Mouse (Mus musculus): Measurements from ENCODE around the gene Ptger1. TPM values are rescaled to one million over a fixed set of nuclear protein-coding genes. Genes with fewer than 3 reads are reported as not detected.

The Ptger1 gene
- polyA plus RNA-seq (2014; fragmentation: Nextera tagmentation; extraction: Ambion mirVana) = 0.34 and 1.1 TPM in 2 replicates

DNA sequence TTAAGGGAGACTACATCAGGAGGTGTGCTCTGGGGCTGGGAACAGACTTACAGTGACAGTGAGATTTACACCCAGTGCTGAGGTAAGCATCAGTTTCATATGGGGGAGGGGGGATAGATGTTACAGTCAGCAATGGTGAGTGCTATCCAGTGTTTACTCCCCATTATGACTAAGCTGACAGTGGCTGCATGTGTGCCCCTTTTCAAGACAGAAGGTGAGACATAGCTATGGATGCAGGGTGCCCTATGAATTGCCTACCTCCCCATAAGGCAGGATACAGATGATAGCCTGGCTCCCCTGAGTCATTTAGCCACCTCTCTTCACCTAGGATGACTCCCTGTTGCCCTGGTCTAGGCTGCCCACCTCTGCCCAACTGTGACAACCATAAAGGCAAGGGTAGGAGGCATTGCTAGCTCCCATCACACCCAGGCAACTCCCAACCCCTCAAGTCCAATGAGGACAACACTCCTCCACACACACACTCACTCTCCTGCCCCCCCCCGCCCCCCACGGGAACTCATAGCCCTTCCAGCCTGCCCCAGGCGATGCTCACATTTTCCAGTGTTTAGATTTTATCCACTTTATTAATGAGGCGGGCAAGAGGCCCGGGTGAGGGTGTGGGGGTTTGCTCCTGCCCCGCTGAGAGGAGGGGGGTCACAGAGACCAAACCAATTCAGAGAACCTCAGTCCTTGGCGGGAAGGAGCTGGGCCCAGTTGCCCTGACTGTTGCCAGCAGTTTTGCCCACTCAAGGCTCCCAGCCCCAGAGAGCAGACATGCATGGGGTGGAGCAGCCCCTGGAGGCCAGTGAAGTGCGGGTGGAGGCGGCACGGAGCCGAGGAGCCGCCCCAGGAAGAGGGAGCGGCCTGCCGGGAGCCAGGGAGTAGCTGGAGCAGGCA is at the start of gene Ptger1:
Gene Ptger1, plus strand, starts transcription at position 710 of the 897 bp plus-strand sequence.
- no peaks in the 10 kb centered on the region for H3K9me3 ChIP-seq (ENCODE audit: control insufficient read depth, low read length)
- H3K9ac ChIP-seq (ENCODE audit: low read length) = no peak within 1 kb of the TSS
- WGBS = 46% methylated on average over 13 of the region's 14 CpGs
- H3K36me3 ChIP-seq (ENCODE audit: control insufficient read depth, insufficient read depth, low read length) = 0 out of 2 replicates have a peak, but pooled peaks cover 4% of the 10 kb centered on the region
- ATAC-seq (ENCODE audit: insufficient read depth, low FRiP score, low TSS enrichment) (no peak), DNase-seq (ENCODE audit: low spot score) (no peak)
- no peak within 1 kb of the TSS for H3K4me2 ChIP-seq (ENCODE audit: low read depth)
- H3K27me3 ChIP-seq (ENCODE audit: control insufficient read depth, insufficient read depth, low read length) = peaks cover 7% of the 10 kb centered on the region; the same call in 1 of the 2 replicates
- no peak within 1 kb of the TSS for H3K4me3 ChIP-seq (ENCODE audit: low read depth, low read length)
- peaks cover 12% of the 10 kb centered on the region for H3K4me1 ChIP-seq (ENCODE audit: control insufficient read depth, insufficient read depth, low read length)
- no peak within 1 kb of the TSS for H3K27ac ChIP-seq (ENCODE audit: low read depth, low read length)

DNA sequence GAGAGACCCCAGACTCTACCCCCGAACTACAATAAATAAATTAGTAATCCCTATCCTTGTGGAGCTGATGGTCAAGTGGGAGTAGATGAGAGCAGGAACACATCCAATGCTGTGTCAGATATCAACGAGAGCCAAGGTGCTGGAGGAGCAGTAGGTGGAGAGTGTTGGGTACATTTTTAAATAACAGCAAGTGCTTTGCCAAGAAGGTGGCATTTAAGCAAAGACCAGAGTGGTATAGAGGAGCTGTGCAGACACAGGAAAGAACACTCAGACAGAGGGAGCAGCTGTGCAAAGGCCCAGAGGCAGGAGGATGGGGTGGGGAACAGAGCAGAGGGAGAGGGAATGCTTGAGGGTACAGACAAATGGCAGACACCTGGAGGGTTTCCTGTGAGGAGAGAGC is 49.4 kb upstream of the Ptger1 start:
- no peak for DNase-seq (ENCODE audit: low spot score)
- Histone ChIP-seq H3K4me3 (ENCODE audit: low read depth, low read length) (no peak overlapping the region), H3K27ac (ENCODE audit: low read depth, low read length) (no peak overlapping the region), H3K27me3 (ENCODE audit: control insufficient read depth, insufficient read depth, low read length) (no peaks in the 10 kb centered on the region), H3K4me2 (ENCODE audit: low read depth) (no peak overlapping the region), H3K4me1 (ENCODE audit: control insufficient read depth, insufficient read depth, low read length) (no peaks in the 10 kb centered on the region), H3K9me3 (ENCODE audit: control insufficient read depth, low read length) (no peaks in the 10 kb centered on the region), H3K9ac (ENCODE audit: low read length) (no peak overlapping the region), H3K36me3 (ENCODE audit: control insufficient read depth, insufficient read depth, low read length) (no peaks in the 10 kb centered on the region)
- ATAC-seq (ENCODE audit: insufficient read depth, low FRiP score, low TSS enrichment) = no peak
- 86% methylated on average over 2 of the region's 2 CpGs for WGBS

DNA sequence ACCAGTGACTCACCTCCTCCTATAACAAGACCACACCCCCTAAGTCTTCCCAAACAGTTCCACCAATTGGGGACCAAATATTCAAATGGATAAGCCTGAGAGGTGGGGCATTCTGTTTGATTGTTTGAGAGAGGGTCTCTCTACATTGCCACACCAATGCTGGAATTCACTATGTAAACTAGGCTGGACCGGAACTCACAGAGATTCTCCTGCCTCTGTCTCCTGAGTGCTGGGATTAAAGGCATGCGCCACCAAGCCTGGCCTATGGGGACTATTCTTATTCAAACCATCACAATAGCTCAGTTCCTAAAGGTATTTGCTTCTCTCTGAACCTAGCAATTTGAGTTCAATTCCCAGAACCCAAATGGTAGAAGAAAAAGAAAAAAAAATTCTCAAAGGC is 47.9 kb upstream of the Ptger1 start:
- no peak overlapping the region for H3K4me3 ChIP-seq (ENCODE audit: low read depth, low read length)
- H3K4me1 ChIP-seq (ENCODE audit: control insufficient read depth, insufficient read depth, low read length) = no peaks in the 10 kb centered on the region
- DNase-seq (ENCODE audit: low spot score) = no peak
- no peak overlapping the region for H3K27ac ChIP-seq (ENCODE audit: low read depth, low read length)
- H3K36me3 ChIP-seq (ENCODE audit: control insufficient read depth, insufficient read depth, low read length) = no peaks in the 10 kb centered on the region
- no peak for ATAC-seq (ENCODE audit: insufficient read depth, low FRiP score, low TSS enrichment)
- H3K9ac ChIP-seq (ENCODE audit: low read length) = no peak overlapping the region
- 94% methylated on average over 2 of the region's 2 CpGs for WGBS
- no peaks in the 10 kb centered on the region for H3K9me3 ChIP-seq (ENCODE audit: control insufficient read depth, low read length)
- H3K4me2 ChIP-seq (ENCODE audit: low read depth) = no peak overlapping the region
- no peaks in the 10 kb centered on the region for H3K27me3 ChIP-seq (ENCODE audit: control insufficient read depth, insufficient read depth, low read length)

DNA sequence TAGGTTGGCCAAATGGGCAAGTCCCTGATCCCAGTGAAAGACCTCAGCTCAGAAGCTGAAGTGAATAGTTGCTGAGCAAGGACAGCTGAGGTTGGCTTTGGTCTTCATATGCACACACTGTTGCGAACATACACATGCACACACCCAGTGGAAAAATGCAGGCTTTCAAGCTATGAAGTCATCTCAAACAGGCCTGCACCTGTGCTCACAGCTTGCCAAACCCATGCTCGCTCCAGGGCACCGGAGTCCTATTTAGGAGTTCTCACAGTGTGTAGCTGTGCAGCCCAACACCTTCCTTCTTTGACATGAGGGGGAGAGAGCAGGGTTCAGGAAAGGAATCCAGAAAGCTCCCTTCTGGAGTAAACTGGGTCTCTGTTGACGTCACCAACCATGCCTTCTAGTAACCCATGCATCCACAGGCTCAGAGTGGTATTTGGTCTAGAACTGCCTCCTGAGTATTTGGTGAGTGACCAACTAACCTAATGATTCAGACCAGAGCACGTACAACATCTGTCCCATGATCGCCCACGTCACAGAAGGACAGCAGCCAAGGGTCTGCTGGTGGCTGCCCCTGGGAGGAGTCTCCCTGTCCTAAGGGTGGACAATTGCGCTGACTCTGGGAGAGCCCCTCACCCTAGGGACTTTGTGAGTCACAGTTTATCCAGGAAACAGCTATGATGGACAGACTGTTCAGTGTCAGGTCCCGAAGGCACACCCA is 46.8 kb upstream of the Ptger1 start:
- Histone ChIP-seq H3K27me3 (ENCODE audit: control insufficient read depth, insufficient read depth, low read length) (no peaks in the 10 kb centered on the region), H3K27ac (ENCODE audit: low read depth, low read length) (no peak overlapping the region), H3K4me1 (ENCODE audit: control insufficient read depth, insufficient read depth, low read length) (no peaks in the 10 kb centered on the region), H3K4me2 (ENCODE audit: low read depth) (no peak overlapping the region), H3K9ac (ENCODE audit: low read length) (no peak overlapping the region), H3K36me3 (ENCODE audit: control insufficient read depth, insufficient read depth, low read length) (no peaks in the 10 kb centered on the region), H3K4me3 (ENCODE audit: low read depth, low read length) (no peak overlapping the region), H3K9me3 (ENCODE audit: control insufficient read depth, low read length) (no peaks in the 10 kb centered on the region)
- DNase-seq (ENCODE audit: low spot score) (no peak), ATAC-seq (ENCODE audit: insufficient read depth, low FRiP score, low TSS enrichment) (no peak)
- 89% methylated on average over 9 of the region's 9 CpGs for WGBS

DNA sequence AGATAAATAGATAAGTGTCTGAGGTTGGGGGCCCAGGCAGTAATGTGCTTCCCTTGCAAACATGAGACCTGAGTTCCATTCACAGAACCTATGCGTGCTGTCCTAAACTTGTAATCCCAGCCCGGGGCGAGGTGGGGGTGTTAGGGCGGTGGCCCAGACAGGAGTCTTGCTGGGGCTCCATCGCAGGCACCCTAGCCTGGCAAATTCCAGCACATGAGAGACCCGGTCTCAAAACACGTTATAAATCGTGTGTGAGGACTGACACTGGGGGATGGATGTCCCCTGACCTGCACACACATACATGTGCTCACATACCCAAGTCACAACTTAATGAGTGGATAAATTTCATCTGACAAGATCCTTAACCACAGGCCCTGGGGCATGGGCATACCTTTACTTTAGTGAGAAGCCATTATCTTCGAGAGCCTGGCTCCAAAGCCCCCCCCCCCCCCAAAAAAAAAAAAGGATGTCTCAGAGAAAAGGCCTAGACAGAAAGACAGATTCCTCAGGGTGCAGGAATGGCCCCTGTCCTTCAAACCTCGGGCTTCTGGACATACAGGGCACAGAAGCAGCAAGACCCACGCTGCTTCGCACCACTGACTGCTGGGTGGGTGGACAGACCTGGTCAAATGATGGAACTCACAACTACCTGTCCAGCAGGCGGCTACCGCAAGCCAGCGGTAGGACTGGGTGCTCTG is 44.6 kb upstream of the Ptger1 start:
- WGBS = 53% methylated on average over 15 of the region's 15 CpGs
- no peaks in the 10 kb centered on the region for H3K27me3 ChIP-seq (ENCODE audit: control insufficient read depth, insufficient read depth, low read length)
- peak; percentile 33 for ATAC-seq (ENCODE audit: insufficient read depth, low FRiP score, low TSS enrichment)
- no peak overlapping the region for H3K27ac ChIP-seq (ENCODE audit: low read depth, low read length)
- H3K4me1 ChIP-seq (ENCODE audit: control insufficient read depth, insufficient read depth, low read length) = no peaks in the 10 kb centered on the region
- no peak for DNase-seq (ENCODE audit: low spot score)
- H3K4me2 ChIP-seq (ENCODE audit: low read depth) = peak overlapping the region; percentile 70
- no peaks in the 10 kb centered on the region for H3K36me3 ChIP-seq (ENCODE audit: control insufficient read depth, insufficient read depth, low read length)
- H3K9me3 ChIP-seq (ENCODE audit: control insufficient read depth, low read length) = no peaks in the 10 kb centered on the region
- H3K9ac ChIP-seq (ENCODE audit: low read length) = peak overlapping the region; percentile 62
- H3K4me3 ChIP-seq (ENCODE audit: low read depth, low read length) = peak overlapping the region; percentile 31

DNA sequence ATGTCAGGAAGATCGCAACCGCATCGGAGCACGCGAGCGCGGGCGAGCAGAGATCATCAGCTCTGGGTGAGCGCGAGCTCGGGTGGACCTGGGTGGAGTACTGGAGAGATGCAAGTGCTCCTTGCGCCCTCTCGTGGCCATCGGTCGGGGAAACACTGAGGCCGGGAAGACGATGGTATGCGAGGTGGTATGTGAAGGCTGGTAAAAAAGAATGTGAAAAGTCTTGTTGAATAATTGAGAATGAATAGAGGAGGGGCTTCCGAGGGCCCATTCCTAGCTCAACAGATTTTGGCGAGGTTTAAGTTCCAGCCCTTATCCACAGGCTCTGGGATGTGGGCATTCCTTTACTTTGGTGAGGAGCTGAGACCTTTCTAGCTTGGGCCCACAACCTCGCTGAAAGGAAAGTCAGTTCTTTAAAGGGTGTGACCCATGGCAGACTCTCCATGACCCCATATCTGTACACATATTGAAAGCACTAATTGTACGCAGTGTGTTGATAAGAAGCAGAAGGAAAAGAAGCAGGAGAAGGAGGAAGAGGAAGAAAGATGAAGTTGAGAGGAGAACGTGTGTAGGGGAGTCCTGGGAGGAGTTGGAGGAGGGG is 44.0 kb upstream of the Ptger1 start:
- no peaks in the 10 kb centered on the region for H3K27me3 ChIP-seq (ENCODE audit: control insufficient read depth, insufficient read depth, low read length)
- peak overlapping the region; percentile 62 for H3K9ac ChIP-seq (ENCODE audit: low read length)
- peak overlapping the region; percentile 70 for H3K4me2 ChIP-seq (ENCODE audit: low read depth)
- DNase-seq (ENCODE audit: low spot score) (peak; percentile 87), ATAC-seq (ENCODE audit: insufficient read depth, low FRiP score, low TSS enrichment) (peak; percentile 83)
- no peaks in the 10 kb centered on the region for H3K4me1 ChIP-seq (ENCODE audit: control insufficient read depth, insufficient read depth, low read length)
- 8% methylated on average over 23 of the region's 23 CpGs for WGBS
- H3K27ac ChIP-seq (ENCODE audit: low read depth, low read length) = no peak overlapping the region
- peak overlapping the region; percentile 31 for H3K4me3 ChIP-seq (ENCODE audit: low read depth, low read length)
- no peaks in the 10 kb centered on the region for H3K9me3 ChIP-seq (ENCODE audit: control insufficient read depth, low read length)
- no peaks in the 10 kb centered on the region for H3K36me3 ChIP-seq (ENCODE audit: control insufficient read depth, insufficient read depth, low read length)

- Histone ChIP-seq H3K4me2 (ENCODE audit: low read depth) (no peak overlapping the region), H3K27ac (ENCODE audit: low read depth, low read length) (no peak overlapping the region), H3K9ac (ENCODE audit: low read length) (no peak overlapping the region), H3K9me3 (ENCODE audit: control insufficient read depth, low read length) (no peaks in the 10 kb centered on the region), H3K4me1 (ENCODE audit: control insufficient read depth, insufficient read depth, low read length) (no peaks in the 10 kb centered on the region), H3K4me3 (ENCODE audit: low read depth, low read length) (no peak overlapping the region), H3K36me3 (ENCODE audit: control insufficient read depth, insufficient read depth, low read length) (no peaks in the 10 kb centered on the region), H3K27me3 (ENCODE audit: control insufficient read depth, insufficient read depth, low read length) (no peaks in the 10 kb centered on the region)
- ATAC-seq (ENCODE audit: insufficient read depth, low FRiP score, low TSS enrichment) (no peak), DNase-seq (ENCODE audit: low spot score) (no peak)
- WGBS = 90% methylated on average over 7 of the region's 7 CpGs
Measured at GRCm38 (mm10) chr8:83623549-83623948, 42.9 kb upstream of the Ptger1 start.

- no peaks in the 10 kb centered on the region for H3K9me3 ChIP-seq (ENCODE audit: control insufficient read depth, low read length)
- H3K27me3 ChIP-seq (ENCODE audit: control insufficient read depth, insufficient read depth, low read length) = no peaks in the 10 kb centered on the region
- H3K27ac ChIP-seq (ENCODE audit: low read depth, low read length) = no peak overlapping the region
- 50% methylated on average over 3 of the region's 3 CpGs for WGBS
- no peaks in the 10 kb centered on the region for H3K4me1 ChIP-seq (ENCODE audit: control insufficient read depth, insufficient read depth, low read length)
- no peak overlapping the region for H3K9ac ChIP-seq (ENCODE audit: low read length)
- H3K4me2 ChIP-seq (ENCODE audit: low read depth) = no peak overlapping the region
- peak; percentile 32 for DNase-seq (ENCODE audit: low spot score)
- no peak for ATAC-seq (ENCODE audit: insufficient read depth, low FRiP score, low TSS enrichment)
- no peak overlapping the region for H3K4me3 ChIP-seq (ENCODE audit: low read depth, low read length)
- no peaks in the 10 kb centered on the region for H3K36me3 ChIP-seq (ENCODE audit: control insufficient read depth, insufficient read depth, low read length)
Measured at GRCm38 (mm10) chr8:83624739-83625138, 41.7 kb upstream of the Ptger1 start.

Measured in neural tube, embryonic 11.5 days (tissue).